Mouse (Mus musculus): ENCODE measurements around the gene Rhobtb1. TPM values are rescaled to one million over a fixed set of nuclear protein-coding genes. Genes with fewer than 3 reads are reported as not detected.

The Rhobtb1 gene
- polyA plus RNA-seq, 1 experiment: 8.0 TPM

DNA sequence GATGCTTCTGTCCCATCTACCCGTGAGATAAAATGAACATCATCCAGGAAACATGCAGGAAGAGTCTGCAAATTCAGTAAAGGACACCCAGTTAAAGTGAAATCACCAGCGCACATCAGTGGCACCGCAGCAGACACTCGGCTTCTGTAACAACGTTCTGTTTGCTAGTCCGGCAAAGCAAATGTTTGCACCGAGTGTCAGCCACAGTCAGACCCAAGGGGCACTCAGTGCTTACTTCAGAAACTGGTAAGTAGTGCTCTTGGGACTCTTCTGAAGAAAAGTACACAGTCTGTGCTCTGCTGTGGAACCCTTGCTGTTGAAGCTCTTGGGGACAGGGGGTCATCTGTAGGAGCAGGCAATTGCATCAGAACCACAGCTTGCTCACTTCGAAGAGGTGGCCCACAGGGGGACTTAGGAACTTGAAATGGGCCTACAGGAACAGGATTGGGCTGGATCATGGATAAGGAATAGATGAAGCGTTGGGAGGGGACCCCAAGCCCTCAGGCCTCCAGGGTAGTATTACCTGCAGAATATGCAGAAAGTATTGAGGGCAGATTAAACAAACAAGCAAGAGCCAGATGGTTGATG, 14.9 kb upstream of the Rhobtb1 start:
- no peak overlapping the region for H3K4me3 ChIP-seq (ENCODE audit: control insufficient read depth, insufficient read depth, low read length)
- WGBS: 81% methylated on average over 9 of the region's 9 CpGs
- H3K4me1 ChIP-seq (replicated peaks; ENCODE audit: control insufficient read depth, insufficient read depth, low read length): no peaks in the 10 kb centered on the region
- no peaks in the 10 kb centered on the region for H3K27me3 ChIP-seq (ENCODE audit: control insufficient read depth, insufficient read depth, low read length)
- H3K36me3 ChIP-seq (ENCODE audit: control insufficient read depth, insufficient read depth, low read length): no peaks in the 10 kb centered on the region
- TF ChIP-seq CTCF (IDR thresholded peaks at IDR 0.05; ENCODE audit: borderline replicate concordance, control insufficient read depth, extremely low read depth, insufficient read depth, low read length, poor library complexity) (no peak), POLR2A (IDR thresholded peaks at IDR 0.05; ENCODE audit: control insufficient read depth, extremely low read depth, insufficient read depth, low read length, poor library complexity) (no peak)
- no peak for DNase-seq
- H3K27ac ChIP-seq (ENCODE audit: control insufficient read depth, insufficient read depth, low read length): no peak overlapping the region

GRCm38 (mm10) chr10:69149252-69149651, 2.0 kb upstream of the Rhobtb1 start:
- no peaks in the 10 kb centered on the region for H3K36me3 ChIP-seq (ENCODE audit: control insufficient read depth, insufficient read depth, low read length)
- H3K4me1 ChIP-seq (replicated peaks; ENCODE audit: control insufficient read depth, insufficient read depth, low read length): no peaks in the 10 kb centered on the region
- WGBS: 87% methylated on average over 7 of the region's 7 CpGs
- H3K27ac ChIP-seq (ENCODE audit: control insufficient read depth, insufficient read depth, low read length): no peak overlapping the region
- TF ChIP-seq CTCF (IDR thresholded peaks at IDR 0.05; ENCODE audit: borderline replicate concordance, control insufficient read depth, extremely low read depth, insufficient read depth, low read length, poor library complexity) (no peak), POLR2A (IDR thresholded peaks at IDR 0.05; ENCODE audit: control insufficient read depth, extremely low read depth, insufficient read depth, low read length, poor library complexity) (no peak)
- DNase-seq: no peak
- H3K4me3 ChIP-seq (ENCODE audit: control insufficient read depth, insufficient read depth, low read length): no peak overlapping the region
- no peaks in the 10 kb centered on the region for H3K27me3 ChIP-seq (ENCODE audit: control insufficient read depth, insufficient read depth, low read length)

- TF ChIP-seq POLR2A (IDR thresholded peaks at IDR 0.05; ENCODE audit: control insufficient read depth, extremely low read depth, insufficient read depth, low read length, poor library complexity): no peak
- no peak for TF ChIP-seq CTCF (IDR thresholded peaks at IDR 0.05; ENCODE audit: borderline replicate concordance, control insufficient read depth, extremely low read depth, insufficient read depth, low read length, poor library complexity)
- H3K27me3 ChIP-seq (ENCODE audit: control insufficient read depth, insufficient read depth, low read length): no peaks in the 10 kb centered on the region
- H3K27ac ChIP-seq (ENCODE audit: control insufficient read depth, insufficient read depth, low read length): no peak overlapping the region
- 89% methylated on average over 4 of the region's 4 CpGs for WGBS
- no peak for DNase-seq
- H3K4me1 ChIP-seq (replicated peaks; ENCODE audit: control insufficient read depth, insufficient read depth, low read length): no peaks in the 10 kb centered on the region
- H3K36me3 ChIP-seq (ENCODE audit: control insufficient read depth, insufficient read depth, low read length): no peaks in the 10 kb centered on the region
- no peak overlapping the region for H3K4me3 ChIP-seq (ENCODE audit: control insufficient read depth, insufficient read depth, low read length)
Measured at GRCm38 (mm10) chr10:69152971-69153370, 1.7 kb downstream of the Rhobtb1 start.

DNA sequence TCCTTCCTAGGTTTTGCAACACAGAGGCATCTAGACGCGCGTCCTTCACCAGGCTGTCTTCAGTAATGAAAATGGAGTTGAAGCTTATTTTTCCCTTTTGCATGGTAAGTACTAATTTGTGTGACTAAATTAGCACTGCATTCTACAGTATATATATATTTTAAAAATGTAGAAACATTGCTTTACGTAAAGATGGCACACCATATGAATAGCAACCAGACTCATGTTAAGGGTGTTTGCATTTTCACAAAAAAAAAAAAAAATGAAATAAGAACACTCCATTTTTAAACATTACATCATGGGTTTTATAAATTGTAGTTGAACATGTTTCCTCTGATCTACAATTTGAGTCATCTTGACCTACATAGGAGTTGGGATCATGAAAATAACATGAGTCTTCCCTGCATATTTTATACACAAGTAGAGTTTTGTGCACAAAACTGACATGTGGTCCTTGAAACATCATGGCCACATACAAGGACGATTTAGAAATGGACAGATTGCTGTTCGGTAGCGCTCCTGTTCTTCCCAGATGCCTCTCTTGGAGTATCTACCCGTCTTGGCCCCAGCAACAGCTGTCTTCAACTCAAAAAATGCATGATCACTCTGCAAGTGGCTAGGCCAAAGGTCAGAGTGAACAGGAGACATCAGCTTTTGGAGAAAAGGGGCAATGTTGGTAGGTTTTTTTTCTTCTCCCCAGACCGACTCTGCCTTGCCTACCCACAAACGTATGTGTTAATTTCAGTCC, 4.4 kb downstream of the Rhobtb1 start:
- no peaks in the 10 kb centered on the region for H3K27me3 ChIP-seq (ENCODE audit: control insufficient read depth, insufficient read depth, low read length)
- TF ChIP-seq POLR2A (IDR thresholded peaks at IDR 0.05; ENCODE audit: control insufficient read depth, extremely low read depth, insufficient read depth, low read length, poor library complexity) (no peak), CTCF (IDR thresholded peaks at IDR 0.05; ENCODE audit: borderline replicate concordance, control insufficient read depth, extremely low read depth, insufficient read depth, low read length, poor library complexity) (no peak)
- 92% methylated on average over 10 of the region's 10 CpGs for WGBS
- no peak overlapping the region for H3K4me3 ChIP-seq (ENCODE audit: control insufficient read depth, insufficient read depth, low read length)
- DNase-seq: no peak
- H3K36me3 ChIP-seq (ENCODE audit: control insufficient read depth, insufficient read depth, low read length): no peaks in the 10 kb centered on the region
- no peak overlapping the region for H3K27ac ChIP-seq (ENCODE audit: control insufficient read depth, insufficient read depth, low read length)
- peaks cover 2% of the 10 kb centered on the region; the same call in 1 of the 2 replicates for H3K4me1 ChIP-seq (replicated peaks; ENCODE audit: control insufficient read depth, insufficient read depth, low read length)

DNA sequence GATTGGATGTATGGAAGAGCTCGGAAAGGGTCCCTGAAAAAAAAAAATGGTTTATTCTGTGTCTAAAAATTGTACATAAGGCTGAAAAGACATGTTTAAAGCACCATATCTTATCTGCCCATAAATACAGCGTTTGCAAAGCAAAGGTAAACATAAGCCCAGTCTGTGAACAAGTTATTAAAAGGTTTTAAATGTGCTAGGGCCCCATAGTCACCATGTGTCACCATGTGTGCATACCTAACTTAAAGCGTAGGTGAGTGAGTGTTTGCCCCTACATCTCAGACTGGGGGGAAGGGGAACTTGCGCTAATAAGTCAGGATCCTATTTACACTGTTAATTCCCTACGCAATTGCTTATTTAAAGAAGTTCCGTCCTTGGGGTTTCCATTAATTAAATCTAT, 5.2 kb downstream of the Rhobtb1 start:
- Histone ChIP-seq H3K27me3 (ENCODE audit: control insufficient read depth, insufficient read depth, low read length) (no peaks in the 10 kb centered on the region), H3K36me3 (ENCODE audit: control insufficient read depth, insufficient read depth, low read length) (no peaks in the 10 kb centered on the region), H3K4me3 (ENCODE audit: control insufficient read depth, insufficient read depth, low read length) (no peak overlapping the region), H3K4me1 (replicated peaks; ENCODE audit: control insufficient read depth, insufficient read depth, low read length) (peaks cover 7% of the 10 kb centered on the region; the same call in 1 of the 2 replicates), H3K27ac (ENCODE audit: control insufficient read depth, insufficient read depth, low read length) (no peak overlapping the region)
- TF ChIP-seq CTCF (IDR thresholded peaks at IDR 0.05; ENCODE audit: borderline replicate concordance, control insufficient read depth, extremely low read depth, insufficient read depth, low read length, poor library complexity): no peak
- no peak for TF ChIP-seq POLR2A (IDR thresholded peaks at IDR 0.05; ENCODE audit: control insufficient read depth, extremely low read depth, insufficient read depth, low read length, poor library complexity)
- 92% methylated on average over 6 of the region's 6 CpGs for WGBS
- no peak for DNase-seq

- no peak overlapping the region for H3K27ac ChIP-seq (ENCODE audit: control insufficient read depth, insufficient read depth, low read length)
- no peaks in the 10 kb centered on the region for H3K36me3 ChIP-seq (ENCODE audit: control insufficient read depth, insufficient read depth, low read length)
- DNase-seq: no peak
- peaks cover 11% of the 10 kb centered on the region for H3K4me1 ChIP-seq (replicated peaks; ENCODE audit: control insufficient read depth, insufficient read depth, low read length)
- no peak overlapping the region for H3K4me3 ChIP-seq (ENCODE audit: control insufficient read depth, insufficient read depth, low read length)
- no peaks in the 10 kb centered on the region for H3K27me3 ChIP-seq (ENCODE audit: control insufficient read depth, insufficient read depth, low read length)
- WGBS: 92% methylated on average over 2 of the region's 2 CpGs
- TF ChIP-seq POLR2A (IDR thresholded peaks at IDR 0.05; ENCODE audit: control insufficient read depth, extremely low read depth, insufficient read depth, low read length, poor library complexity) (no peak), CTCF (IDR thresholded peaks at IDR 0.05; ENCODE audit: borderline replicate concordance, control insufficient read depth, extremely low read depth, insufficient read depth, low read length, poor library complexity) (no peak)
Measured at GRCm38 (mm10) chr10:69157471-69157870, 6.2 kb downstream of the Rhobtb1 start.

Data from thymus, adult 2 months (tissue).